Mouse (Mus musculus): Measurements from ENCODE around the gene Eif2b4. TPM values are rescaled to one million over a fixed set of nuclear protein-coding genes. Genes with fewer than 3 reads are reported as not detected.
A peak's percentile ranks its signal among the peaks of the same experiment; 100 is the strongest.

Eif2b4 gene
- polyA plus RNA-seq, 1 experiment = 34.0 TPM

- Histone ChIP-seq H3K4me3 (replicated peaks) (peak within 1 kb of the TSS; percentile 79), H3K36me3 (ENCODE audit: control insufficient read depth) (peaks cover 27% of the 10 kb centered on the region), H3K27me3 (ENCODE audit: control insufficient read depth) (no peaks in the 10 kb centered on the region), H3K9me3 (ENCODE audit: control insufficient read depth, low read length) (no peaks in the 10 kb centered on the region), H3K4me1 (ENCODE audit: control insufficient read depth) (peaks cover 66% of the 10 kb centered on the region)
- TF ChIP-seq TAL1 (IDR thresholded peaks at IDR 0.05; ENCODE audit: low read length) (no peak), GATA1 (IDR thresholded peaks at IDR 0.05; ENCODE audit: low read length) (no peak)
Measured at GRCm38 (mm10) chr5:31179766-31180630, 13.2 kb downstream of the Eif2b4 start, which contains the start of the genes Gm29609 and Gtf3c2. Gm29609 (minus strand) TSS chr5:31179911. Gtf3c2 (minus strand) TSS chr5:31180144.

- no peak for TF ChIP-seq TAL1 (IDR thresholded peaks at IDR 0.05; ENCODE audit: low read length)
- no peak for TF ChIP-seq GATA1 (IDR thresholded peaks at IDR 0.05; ENCODE audit: low read length)
Measured at GRCm38 (mm10) chr5:31179301-31179765, 13.9 kb downstream of the Eif2b4 start.

GRCm38 (mm10) chr5:31168630-31169029 is 24.6 kb downstream of the Eif2b4 start:
- TF ChIP-seq GATA1 (IDR thresholded peaks at IDR 0.05; ENCODE audit: low read length) = no peak
- Histone ChIP-seq H3K4me3 (replicated peaks) (no peak overlapping the region), H3K9me3 (ENCODE audit: control insufficient read depth, low read length) (no peaks in the 10 kb centered on the region), H3K27me3 (ENCODE audit: control insufficient read depth) (no peaks in the 10 kb centered on the region), H3K36me3 (ENCODE audit: control insufficient read depth) (peaks cover 97% of the 10 kb centered on the region), H3K4me1 (ENCODE audit: control insufficient read depth) (peaks cover 19% of the 10 kb centered on the region)

More at GRCm38 (mm10) chr5:31179301-31179765, 13.9 kb downstream of the Eif2b4 start:
- peaks cover 33% of the 10 kb centered on the region for H3K36me3 ChIP-seq (ENCODE audit: control insufficient read depth)
- peak overlapping the region; percentile 79 for H3K4me3 ChIP-seq (replicated peaks)
- no peaks in the 10 kb centered on the region for H3K27me3 ChIP-seq (ENCODE audit: control insufficient read depth)
- H3K4me1 ChIP-seq (ENCODE audit: control insufficient read depth) = peaks cover 60% of the 10 kb centered on the region
- no peaks in the 10 kb centered on the region for H3K9me3 ChIP-seq (ENCODE audit: control insufficient read depth, low read length)

GRCm38 (mm10) chr5:31164878-31165277 is 28.4 kb downstream of the Eif2b4 start:
- Histone ChIP-seq H3K4me1 (ENCODE audit: control insufficient read depth) (peaks cover 31% of the 10 kb centered on the region), H3K27me3 (ENCODE audit: control insufficient read depth) (no peaks in the 10 kb centered on the region), H3K9me3 (ENCODE audit: control insufficient read depth, low read length) (no peaks in the 10 kb centered on the region), H3K4me3 (replicated peaks) (no peak overlapping the region), H3K36me3 (ENCODE audit: control insufficient read depth) (peaks cover 99% of the 10 kb centered on the region)
- TF ChIP-seq GATA1 (IDR thresholded peaks at IDR 0.05; ENCODE audit: low read length) (no peak), TAL1 (IDR thresholded peaks at IDR 0.05; ENCODE audit: low read length) (no peak)

- Histone ChIP-seq H3K4me1 (ENCODE audit: control insufficient read depth) (peaks cover 31% of the 10 kb centered on the region), H3K4me3 (replicated peaks) (no peak overlapping the region), H3K27me3 (ENCODE audit: control insufficient read depth) (no peaks in the 10 kb centered on the region), H3K36me3 (ENCODE audit: control insufficient read depth) (peaks cover 99% of the 10 kb centered on the region), H3K9me3 (ENCODE audit: control insufficient read depth, low read length) (no peaks in the 10 kb centered on the region)
- TF ChIP-seq TAL1 (IDR thresholded peaks at IDR 0.05; ENCODE audit: low read length) (no peak), GATA1 (IDR thresholded peaks at IDR 0.05; ENCODE audit: low read length) (no peak)
Measured at GRCm38 (mm10) chr5:31162462-31162861, 30.8 kb downstream of the Eif2b4 start.

GRCm38 (mm10) chr5:31154152-31154553 is 39.1 kb downstream of the Eif2b4 start, which contains the start of gene Mpv17:
Mpv17 (minus strand) TSS chr5:31154251.
- Histone ChIP-seq H3K4me3 (replicated peaks) (peak within 1 kb of the TSS; percentile 69), H3K36me3 (ENCODE audit: control insufficient read depth) (peaks cover 51% of the 10 kb centered on the region), H3K4me1 (ENCODE audit: control insufficient read depth) (peaks cover 22% of the 10 kb centered on the region), H3K9me3 (ENCODE audit: control insufficient read depth, low read length) (no peaks in the 10 kb centered on the region), H3K27me3 (ENCODE audit: control insufficient read depth) (no peaks in the 10 kb centered on the region)
- TF ChIP-seq TAL1 (IDR thresholded peaks at IDR 0.05; ENCODE audit: low read length) (no peak), GATA1 (IDR thresholded peaks at IDR 0.05; ENCODE audit: low read length) (no peak)

- peaks cover 46% of the 10 kb centered on the region for H3K36me3 ChIP-seq (ENCODE audit: control insufficient read depth)
- TF ChIP-seq TAL1 (IDR thresholded peaks at IDR 0.05; ENCODE audit: low read length) = no peak
- no peak for TF ChIP-seq GATA1 (IDR thresholded peaks at IDR 0.05; ENCODE audit: low read length)
- peak overlapping the region; percentile 69 for H3K4me3 ChIP-seq (replicated peaks)
- no peaks in the 10 kb centered on the region for H3K27me3 ChIP-seq (ENCODE audit: control insufficient read depth)
- peaks cover 22% of the 10 kb centered on the region for H3K4me1 ChIP-seq (ENCODE audit: control insufficient read depth)
- no peaks in the 10 kb centered on the region for H3K9me3 ChIP-seq (ENCODE audit: control insufficient read depth, low read length)
Measured at GRCm38 (mm10) chr5:31153516-31154151, 39.6 kb downstream of the Eif2b4 start.

GRCm38 (mm10) chr5:31151746-31152145 is 41.5 kb downstream of the Eif2b4 start:
- peaks cover 27% of the 10 kb centered on the region for H3K36me3 ChIP-seq (ENCODE audit: control insufficient read depth)
- H3K27me3 ChIP-seq (ENCODE audit: control insufficient read depth) = no peaks in the 10 kb centered on the region
- H3K9me3 ChIP-seq (ENCODE audit: control insufficient read depth, low read length) = no peaks in the 10 kb centered on the region
- TF ChIP-seq GATA1 (IDR thresholded peaks at IDR 0.05; ENCODE audit: low read length) = no peak
- TF ChIP-seq TAL1 (IDR thresholded peaks at IDR 0.05; ENCODE audit: low read length) = no peak
- peaks cover 22% of the 10 kb centered on the region for H3K4me1 ChIP-seq (ENCODE audit: control insufficient read depth)
- H3K4me3 ChIP-seq (replicated peaks) = no peak overlapping the region

GRCm38 (mm10) chr5:31149781-31150180 is 43.4 kb downstream of the Eif2b4 start:
- Histone ChIP-seq H3K9me3 (ENCODE audit: control insufficient read depth, low read length) (no peaks in the 10 kb centered on the region), H3K4me3 (replicated peaks) (no peak overlapping the region), H3K4me1 (ENCODE audit: control insufficient read depth) (peaks cover 19% of the 10 kb centered on the region), H3K27me3 (ENCODE audit: control insufficient read depth) (no peaks in the 10 kb centered on the region), H3K36me3 (ENCODE audit: control insufficient read depth) (peaks cover 19% of the 10 kb centered on the region)
- TF ChIP-seq TAL1 (IDR thresholded peaks at IDR 0.05; ENCODE audit: low read length) (no peak), GATA1 (IDR thresholded peaks at IDR 0.05; ENCODE audit: low read length) (no peak)

Data from erythroblast, embryonic 14.5 days (primary cell).